Mouse (Mus musculus): ENCODE data around the gene Tusc2.
"Not testable (repeated sequence)": the region's sequence is repeated elsewhere in the genome, so short reads cannot be mapped to it uniquely, and the experiment has no call there.

Tusc2 gene

DNA sequence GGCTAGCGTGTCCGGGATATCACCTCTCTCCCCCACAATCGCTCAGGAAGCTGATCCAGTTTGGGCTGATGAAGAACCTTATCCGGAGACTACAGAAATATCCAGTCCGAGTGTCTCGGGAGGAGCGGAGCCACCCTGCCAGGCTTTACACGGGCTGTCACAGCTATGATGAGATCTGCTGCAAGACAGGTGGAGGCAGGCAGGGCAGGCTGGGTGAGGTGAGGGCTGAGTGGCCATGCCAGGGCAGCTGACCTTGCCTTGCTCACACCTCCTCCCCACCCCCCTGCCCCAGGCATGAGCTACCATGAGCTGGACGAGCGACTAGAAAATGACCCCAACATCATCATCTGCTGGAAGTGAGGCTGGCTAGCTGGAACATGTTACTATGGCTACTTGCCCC lies 17.9 kb upstream of the Tusc2 start:
- no peak for DNase-seq (ENCODE audit: low spot score in 2 of 2)

GRCm38 (mm10) chr9:107545602-107546001 lies 17.5 kb upstream of the Tusc2 start:
- DNase-seq (ENCODE audit: low spot score in 2 of 2) = peak in 1 of 2 experiments; percentile 67

DNA sequence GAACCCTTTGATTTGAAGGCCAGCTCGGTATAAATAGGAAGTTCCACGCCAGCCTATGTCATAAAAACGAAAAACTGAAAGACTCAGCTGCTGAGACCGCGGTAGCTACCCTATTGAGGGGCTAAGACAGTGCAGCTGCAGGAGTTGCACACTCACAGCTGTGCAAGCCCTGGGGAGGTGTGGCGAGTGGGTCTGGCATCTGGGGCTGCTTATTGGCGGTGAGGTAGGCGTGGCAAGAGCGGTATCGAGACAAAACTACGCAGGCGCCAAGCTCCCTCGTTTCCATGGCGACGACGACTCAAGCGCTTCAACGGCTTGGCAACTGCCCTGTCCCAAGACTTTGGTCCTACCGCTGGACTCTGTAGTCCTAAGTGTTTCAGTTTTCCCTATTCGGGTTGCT lies 16.0 kb upstream of the Tusc2 start, which contains the start of gene Zmynd10:
Gene Zmynd10, plus strand, starts transcription at position 273 of the 400 bp plus-strand sequence.
- DNase-seq (ENCODE audit: low spot score in 2 of 2) = peak; percentile 79 to 88

- no peak for DNase-seq (ENCODE audit: low spot score in 2 of 2)
These were observed 15.1 kb upstream of the Tusc2 start for GRCm38 (mm10) chr9:107547957-107548356.

- DNase-seq (ENCODE audit: low spot score in 2 of 2) = no peak
These were observed 14.2 kb upstream of the Tusc2 start for GRCm38 (mm10) chr9:107548820-107549219.

DNA sequence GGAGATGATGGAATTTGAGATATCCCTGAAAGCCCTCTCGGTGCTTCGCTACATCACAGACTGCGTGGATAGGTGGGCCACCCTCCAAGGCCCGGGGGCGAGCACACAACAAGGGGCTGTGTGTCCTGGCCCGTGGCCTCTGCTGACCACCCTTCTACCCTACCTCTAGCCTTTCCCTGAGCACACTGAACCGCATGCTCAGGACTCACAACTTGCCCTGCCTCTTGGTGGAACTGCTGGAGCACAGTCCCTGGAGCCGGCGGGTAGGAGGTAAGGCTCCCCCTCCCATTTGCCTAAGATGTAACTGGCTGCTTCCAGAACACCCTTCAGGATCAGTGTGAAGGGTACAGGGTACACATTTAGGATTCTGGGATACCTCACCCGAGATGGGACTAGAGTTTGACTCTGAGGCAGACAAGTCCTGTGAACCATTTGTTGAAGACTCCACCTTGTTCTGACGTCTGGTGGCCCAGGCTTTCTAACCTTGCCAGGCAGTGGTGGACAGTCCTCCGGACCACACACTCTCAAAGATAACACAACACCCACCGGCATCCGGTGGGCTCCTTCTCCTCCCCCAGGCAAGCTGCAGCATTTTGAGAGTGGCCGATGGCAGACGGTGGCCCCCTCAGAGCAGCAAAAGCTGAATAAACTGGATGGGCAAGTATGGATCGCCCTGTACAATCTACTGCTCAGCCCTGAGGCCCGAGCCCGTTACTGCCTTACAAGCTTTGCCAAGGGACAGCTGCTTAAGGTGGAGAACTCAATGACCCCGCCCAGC lies 13.6 kb upstream of the Tusc2 start:
- no peak for DNase-seq (ENCODE audit: low spot score in 2 of 2)

DNA sequence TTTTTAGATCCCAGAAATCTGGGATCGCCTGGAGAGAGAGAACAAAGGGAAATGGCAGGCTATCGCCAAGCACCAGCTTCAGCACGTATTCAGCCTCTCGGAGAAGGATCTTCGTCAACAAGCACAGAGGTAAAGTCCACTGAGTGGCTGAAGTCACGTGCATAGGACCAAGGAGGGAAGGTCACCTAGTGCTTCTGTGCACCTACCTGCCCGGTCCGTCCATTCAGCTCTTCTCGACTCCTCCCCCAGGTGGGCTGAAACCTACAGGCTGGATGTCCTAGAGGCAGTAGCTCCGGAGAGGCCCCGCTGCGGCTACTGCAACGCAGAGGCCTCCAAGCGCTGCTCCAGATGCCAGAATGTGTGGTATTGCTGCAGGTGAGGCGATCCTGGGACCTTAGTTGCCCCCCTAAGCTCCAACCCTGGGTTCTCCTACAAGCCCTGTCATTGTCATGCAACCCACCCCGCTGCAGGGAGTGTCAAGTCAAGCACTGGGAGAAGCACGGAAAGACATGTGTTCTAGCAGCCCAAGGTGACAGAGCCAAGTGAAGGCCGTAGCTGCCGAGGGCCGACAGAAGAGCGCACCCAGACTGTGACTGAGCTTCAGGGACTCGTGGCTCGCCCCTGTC lies 12.5 kb upstream of the Tusc2 start:
- DNase-seq (ENCODE audit: low spot score in 2 of 2) = no peak

DNA sequence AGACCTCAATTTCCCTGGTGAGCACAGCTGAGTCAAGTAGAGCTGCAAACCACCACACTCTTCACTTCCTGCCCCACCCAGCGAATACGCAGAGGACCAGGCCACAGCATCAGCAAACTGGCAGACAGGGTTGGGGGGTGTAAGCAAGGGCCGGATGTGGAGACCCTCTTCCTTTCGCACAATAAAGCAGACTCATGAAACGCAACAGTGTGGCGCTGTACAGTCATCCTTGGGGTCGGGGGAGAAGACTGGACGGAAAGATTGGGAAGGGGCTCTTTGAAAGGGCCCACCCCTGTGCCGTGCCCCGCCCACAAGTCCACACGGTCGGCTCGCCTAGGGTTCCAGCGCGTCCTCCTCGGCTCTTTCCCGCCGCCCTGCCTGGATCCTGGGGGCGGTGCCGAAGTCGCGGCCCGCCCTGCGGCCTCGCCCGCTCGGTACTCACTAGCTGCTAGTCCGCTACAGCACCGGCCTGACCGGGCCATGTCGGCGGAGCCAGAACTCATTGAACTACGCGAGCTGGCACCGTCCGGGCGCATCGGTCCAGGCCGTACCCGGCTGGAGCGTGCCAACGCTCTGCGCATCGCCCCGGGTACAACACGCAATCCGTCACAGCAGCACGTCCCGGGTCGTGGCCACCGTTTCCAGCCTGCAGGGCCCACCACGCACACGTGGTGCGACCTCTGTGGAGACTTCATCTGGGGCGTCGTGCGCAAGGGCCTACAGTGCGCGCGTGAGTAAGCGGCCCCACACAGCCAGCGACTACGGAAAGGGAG lies 11.8 kb upstream of the Tusc2 start, which contains the start of gene Rassf1:
Gene Rassf1, plus strand, starts transcription at position 439 of the 773 bp plus-strand sequence.
- no peak for DNase-seq (ENCODE audit: low spot score in 2 of 2)

GRCm38 (mm10) chr9:107551890-107552355 lies 11.1 kb upstream of the Tusc2 start:
- DNase-seq (ENCODE audit: low spot score in 2 of 2) = no peak

- DNase-seq (ENCODE audit: low spot score in 2 of 2) = no peak
These were observed 10.2 kb upstream of the Tusc2 start for GRCm38 (mm10) chr9:107552690-107553393.

GRCm38 (mm10) chr9:107553541-107554318 lies 9.3 kb upstream of the Tusc2 start:
- DNase-seq (ENCODE audit: low spot score in 2 of 2) = no peak

GRCm38 (mm10) chr9:107554319-107554825 lies 8.7 kb upstream of the Tusc2 start:
- peak; percentile 92 for DNase-seq (ENCODE audit: low spot score in 2 of 2)

- no peak for DNase-seq (ENCODE audit: low spot score in 2 of 2)
These were observed 8.0 kb upstream of the Tusc2 start for GRCm38 (mm10) chr9:107555031-107555457.

DNA sequence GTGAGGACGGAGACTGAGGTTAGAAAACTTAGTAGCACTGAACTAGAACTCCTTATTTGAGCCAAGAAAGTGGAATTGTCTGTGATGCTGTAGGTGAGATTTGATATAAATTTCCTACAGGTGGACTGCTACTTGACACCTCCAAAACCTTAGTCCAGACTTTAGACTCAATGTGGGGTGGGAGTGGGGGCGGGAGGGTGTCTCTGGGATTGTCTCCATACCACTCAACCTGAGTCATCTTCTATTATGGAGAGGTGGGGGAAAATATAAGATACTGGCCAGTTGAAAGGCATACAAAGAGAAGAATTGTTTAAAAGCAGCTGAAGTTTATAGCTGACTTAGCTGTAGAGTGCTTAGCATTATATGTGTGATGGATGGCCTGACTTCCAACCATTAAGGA lies 7.4 kb upstream of the Tusc2 start:
- no peak for DNase-seq (ENCODE audit: low spot score in 2 of 2)

GRCm38 (mm10) chr9:107556346-107556745 lies 6.7 kb upstream of the Tusc2 start:
- no peak for DNase-seq (ENCODE audit: low spot score in 2 of 2)

DNA sequence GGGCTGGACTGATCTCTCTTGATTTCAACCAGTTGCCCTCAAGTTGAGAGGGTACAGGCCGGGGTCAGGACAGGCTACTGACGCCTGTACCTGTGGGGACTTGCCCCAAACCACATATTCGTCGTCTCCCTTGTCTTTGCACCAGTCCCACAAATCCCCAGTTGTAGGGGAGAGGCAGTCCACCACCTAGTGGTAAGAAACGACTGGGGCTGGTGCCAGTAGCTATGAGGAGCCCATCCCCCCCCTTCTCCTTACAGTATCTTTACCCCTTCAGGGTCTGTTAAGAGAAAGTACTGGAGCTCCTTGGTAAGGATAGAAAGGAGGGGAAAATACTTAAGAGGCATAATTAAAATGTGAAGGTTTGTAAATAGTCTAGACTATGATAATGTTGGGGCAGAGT lies 2.5 kb downstream of the Tusc2 start:
- DNase-seq (ENCODE audit: low spot score in 2 of 2) = not testable (repeated sequence)

GRCm38 (mm10) chr9:107566041-107566709 lies 3.1 kb downstream of the Tusc2 start:
- peak in 1 of 2 experiments; percentile 67 for DNase-seq (ENCODE audit: low spot score in 2 of 2)

- DNase-seq (ENCODE audit: low spot score in 2 of 2) = no peak
These were observed 3.8 kb downstream of the Tusc2 start for GRCm38 (mm10) chr9:107566855-107567254.

DNA sequence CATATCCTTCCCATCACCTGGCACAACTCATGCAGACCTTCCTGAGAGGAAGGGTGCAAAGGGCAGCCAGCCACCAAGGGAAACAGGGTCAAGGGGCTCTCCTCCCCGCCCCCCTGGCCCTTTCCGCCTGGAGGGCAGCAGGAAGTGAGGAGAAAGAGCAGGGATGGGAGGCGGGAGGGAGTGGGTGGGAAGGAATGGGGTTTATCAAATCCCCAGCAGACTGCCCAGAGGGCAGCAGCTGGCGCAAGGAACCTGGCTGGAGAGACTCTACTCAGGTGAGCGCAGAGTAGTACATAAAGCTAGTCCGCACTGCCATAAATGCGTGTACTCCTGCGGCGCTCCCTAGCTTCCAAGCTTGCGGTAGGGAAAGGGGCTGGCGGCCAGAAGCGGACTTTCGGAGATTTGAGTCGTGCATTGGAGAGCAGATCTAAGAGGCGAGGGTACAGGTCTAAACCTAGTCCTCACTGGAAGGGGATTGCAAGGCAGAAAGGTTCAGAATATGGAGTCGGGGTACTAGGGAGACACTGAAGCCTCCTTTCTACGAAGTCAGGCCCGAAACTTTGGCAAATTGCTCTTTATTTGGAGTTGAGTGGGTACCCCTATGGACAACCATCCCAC lies 4.8 kb downstream of the Tusc2 start, which contains the start of gene Hyal2:
Gene Hyal2, plus strand, starts transcription at position 244 of the 618 bp plus-strand sequence.
- DNase-seq (ENCODE audit: low spot score in 2 of 2) = no peak
